Mouse (Mus musculus): ENCODE results near the gene Olr1. TPM values are rescaled to one million over a fixed set of nuclear protein-coding genes. Genes with fewer than 3 reads are reported as not detected.
"Not testable (repeated sequence)": the region's sequence is repeated elsewhere in the genome, so short reads cannot be mapped to it uniquely, and the experiment has no call there.

Olr1 gene
- polyA plus RNA-seq, 1 experiment from 2014 or later, result not detected

- ATAC-seq (ENCODE audit: insufficient number of reproducible peaks, insufficient read depth, low FRiP score, low read depth), result no peak
- no peak overlapping the region for H3K27ac ChIP-seq (ENCODE audit: low read length)
- no peak overlapping the region for H3K9ac ChIP-seq (replicated peaks; ENCODE audit: low read depth, low read length)
- WGBS, result 82% methylated on average over 2 of the region's 2 CpGs
- no peak overlapping the region for H3K4me3 ChIP-seq (ENCODE audit: low read depth, low read length)
- H3K9me3 ChIP-seq (ENCODE audit: control insufficient read depth, low read depth, low read length), result no peaks in the 10 kb centered on the region
- H3K4me1 ChIP-seq (ENCODE audit: control insufficient read depth, insufficient read depth, low read length), result no peaks in the 10 kb centered on the region
- H3K36me3 ChIP-seq (ENCODE audit: control insufficient read depth, insufficient read depth, low read length), result no peaks in the 10 kb centered on the region
- no peaks in the 10 kb centered on the region for H3K27me3 ChIP-seq (ENCODE audit: control insufficient read depth, insufficient read depth, low read length)
- no peak overlapping the region for H3K4me2 ChIP-seq (replicated peaks; ENCODE audit: low read depth, low read length)
Observed at GRCm38 (mm10) chr6:129503471-129503870, 3.5 kb downstream of the Olr1 start.

GRCm38 (mm10) chr6:129499516-129499915 is 7.4 kb downstream of the Olr1 start:
- H3K9me3 ChIP-seq (ENCODE audit: control insufficient read depth, low read depth, low read length); H3K27ac ChIP-seq (ENCODE audit: low read length); H3K4me3 ChIP-seq (ENCODE audit: low read depth, low read length); H3K4me2 ChIP-seq (replicated peaks; ENCODE audit: low read depth, low read length); H3K4me1 ChIP-seq (ENCODE audit: control insufficient read depth, insufficient read depth, low read length); H3K36me3 ChIP-seq (ENCODE audit: control insufficient read depth, insufficient read depth, low read length); H3K9ac ChIP-seq (replicated peaks; ENCODE audit: low read depth, low read length); H3K27me3 ChIP-seq (ENCODE audit: control insufficient read depth, insufficient read depth, low read length); ATAC-seq (ENCODE audit: insufficient number of reproducible peaks, insufficient read depth, low FRiP score, low read depth): not testable (repeated sequence)
- 79% methylated on average over 1 of the region's 1 CpGs for WGBS

- Histone ChIP-seq H3K9me3 (ENCODE audit: control insufficient read depth, low read depth, low read length) (no peaks in the 10 kb centered on the region), H3K36me3 (ENCODE audit: control insufficient read depth, insufficient read depth, low read length) (no peaks in the 10 kb centered on the region), H3K27ac (ENCODE audit: low read length) (no peak overlapping the region), H3K4me3 (ENCODE audit: low read depth, low read length) (no peak overlapping the region), H3K4me2 (replicated peaks; ENCODE audit: low read depth, low read length) (no peak overlapping the region), H3K4me1 (ENCODE audit: control insufficient read depth, insufficient read depth, low read length) (no peaks in the 10 kb centered on the region), H3K27me3 (ENCODE audit: control insufficient read depth, insufficient read depth, low read length) (no peaks in the 10 kb centered on the region), H3K9ac (replicated peaks; ENCODE audit: low read depth, low read length) (no peak overlapping the region)
- WGBS, result 81% methylated on average over 3 of the region's 3 CpGs
- no peak for ATAC-seq (ENCODE audit: insufficient number of reproducible peaks, insufficient read depth, low FRiP score, low read depth)
Observed at GRCm38 (mm10) chr6:129497345-129498218, 9.4 kb downstream of the Olr1 start.

GRCm38 (mm10) chr6:129494924-129495323 is 12.0 kb downstream of the Olr1 start:
- no peak overlapping the region for H3K4me3 ChIP-seq (ENCODE audit: low read depth, low read length)
- H3K4me1 ChIP-seq (ENCODE audit: control insufficient read depth, insufficient read depth, low read length), result no peaks in the 10 kb centered on the region
- no peak for ATAC-seq (ENCODE audit: insufficient number of reproducible peaks, insufficient read depth, low FRiP score, low read depth)
- no peak overlapping the region for H3K9ac ChIP-seq (replicated peaks; ENCODE audit: low read depth, low read length)
- H3K9me3 ChIP-seq (ENCODE audit: control insufficient read depth, low read depth, low read length), result no peaks in the 10 kb centered on the region
- H3K36me3 ChIP-seq (ENCODE audit: control insufficient read depth, insufficient read depth, low read length), result no peaks in the 10 kb centered on the region
- H3K27me3 ChIP-seq (ENCODE audit: control insufficient read depth, insufficient read depth, low read length), result no peaks in the 10 kb centered on the region
- 82% methylated on average over 4 of the region's 4 CpGs for WGBS
- no peak overlapping the region for H3K4me2 ChIP-seq (replicated peaks; ENCODE audit: low read depth, low read length)
- H3K27ac ChIP-seq (ENCODE audit: low read length), result no peak overlapping the region

- ATAC-seq (ENCODE audit: insufficient number of reproducible peaks, insufficient read depth, low FRiP score, low read depth), result no peak
- 60% methylated on average over 8 of the region's 8 CpGs for WGBS
- Histone ChIP-seq H3K9me3 (ENCODE audit: control insufficient read depth, low read depth, low read length) (no peaks in the 10 kb centered on the region), H3K9ac (replicated peaks; ENCODE audit: low read depth, low read length) (no peak overlapping the region), H3K4me2 (replicated peaks; ENCODE audit: low read depth, low read length) (no peak overlapping the region), H3K27me3 (ENCODE audit: control insufficient read depth, insufficient read depth, low read length) (no peaks in the 10 kb centered on the region), H3K4me1 (ENCODE audit: control insufficient read depth, insufficient read depth, low read length) (no peaks in the 10 kb centered on the region), H3K27ac (ENCODE audit: low read length) (no peak overlapping the region), H3K4me3 (ENCODE audit: low read depth, low read length) (no peak overlapping the region), H3K36me3 (ENCODE audit: control insufficient read depth, insufficient read depth, low read length) (no peaks in the 10 kb centered on the region)
Observed at GRCm38 (mm10) chr6:129480089-129480958, 26.6 kb downstream of the Olr1 start.

GRCm38 (mm10) chr6:129476404-129477126 is 30.4 kb downstream of the Olr1 start:
- Histone ChIP-seq H3K4me1 (ENCODE audit: control insufficient read depth, insufficient read depth, low read length) (no peaks in the 10 kb centered on the region), H3K9me3 (ENCODE audit: control insufficient read depth, low read depth, low read length) (no peaks in the 10 kb centered on the region), H3K27ac (ENCODE audit: low read length) (no peak overlapping the region), H3K9ac (replicated peaks; ENCODE audit: low read depth, low read length) (no peak overlapping the region), H3K4me3 (ENCODE audit: low read depth, low read length) (no peak overlapping the region), H3K36me3 (ENCODE audit: control insufficient read depth, insufficient read depth, low read length) (no peaks in the 10 kb centered on the region), H3K4me2 (replicated peaks; ENCODE audit: low read depth, low read length) (no peak overlapping the region), H3K27me3 (ENCODE audit: control insufficient read depth, insufficient read depth, low read length) (no peaks in the 10 kb centered on the region)
- 32% methylated on average over 13 of the region's 13 CpGs for WGBS
- ATAC-seq (ENCODE audit: insufficient number of reproducible peaks, insufficient read depth, low FRiP score, low read depth), result no peak

- H3K9me3 ChIP-seq (ENCODE audit: control insufficient read depth, low read depth, low read length), result no peaks in the 10 kb centered on the region
- H3K9ac ChIP-seq (replicated peaks; ENCODE audit: low read depth, low read length), result no peak overlapping the region
- H3K36me3 ChIP-seq (ENCODE audit: control insufficient read depth, insufficient read depth, low read length), result no peaks in the 10 kb centered on the region
- no peak for ATAC-seq (ENCODE audit: insufficient number of reproducible peaks, insufficient read depth, low FRiP score, low read depth)
- no peaks in the 10 kb centered on the region for H3K4me1 ChIP-seq (ENCODE audit: control insufficient read depth, insufficient read depth, low read length)
- H3K27ac ChIP-seq (ENCODE audit: low read length), result no peak overlapping the region
- 83% methylated on average over 5 of the region's 5 CpGs for WGBS
- no peak overlapping the region for H3K4me3 ChIP-seq (ENCODE audit: low read depth, low read length)
- no peak overlapping the region for H3K4me2 ChIP-seq (replicated peaks; ENCODE audit: low read depth, low read length)
- H3K27me3 ChIP-seq (ENCODE audit: control insufficient read depth, insufficient read depth, low read length), result no peaks in the 10 kb centered on the region
Observed at GRCm38 (mm10) chr6:129472627-129473026, 34.3 kb downstream of the Olr1 start.

- WGBS, result 89% methylated on average over 6 of the region's 6 CpGs
- no peaks in the 10 kb centered on the region for H3K36me3 ChIP-seq (ENCODE audit: control insufficient read depth, insufficient read depth, low read length)
- H3K4me2 ChIP-seq (replicated peaks; ENCODE audit: low read depth, low read length), result no peak overlapping the region
- H3K27ac ChIP-seq (ENCODE audit: low read length), result no peak overlapping the region
- no peaks in the 10 kb centered on the region for H3K4me1 ChIP-seq (ENCODE audit: control insufficient read depth, insufficient read depth, low read length)
- H3K27me3 ChIP-seq (ENCODE audit: control insufficient read depth, insufficient read depth, low read length), result no peaks in the 10 kb centered on the region
- H3K9ac ChIP-seq (replicated peaks; ENCODE audit: low read depth, low read length), result no peak overlapping the region
- no peak overlapping the region for H3K4me3 ChIP-seq (ENCODE audit: low read depth, low read length)
- H3K9me3 ChIP-seq (ENCODE audit: control insufficient read depth, low read depth, low read length), result no peaks in the 10 kb centered on the region
- ATAC-seq (ENCODE audit: insufficient number of reproducible peaks, insufficient read depth, low FRiP score, low read depth), result no peak
Observed at GRCm38 (mm10) chr6:129471386-129471785, 35.6 kb downstream of the Olr1 start.
